Mouse (Mus musculus) kidney, adult 18-20 months (tissue): ENCODE measurements around the gene Stom.

Experiments used
- DNase-seq: peaks from one replicate; pipeline ENCODE4 v3.0.0; 2021

Stom gene

GRCm38 (mm10) chr2:35336388-35337280 lies at the start of gene Stom:
Stom (minus strand) TSS chr2:35336976.
- DNase-seq = peak; percentile 100

- DNase-seq = no peak
Measured at GRCm38 (mm10) chr2:35385441-35385871, 48.7 kb upstream of the Stom start.

- DNase-seq = no peak
Measured at GRCm38 (mm10) chr2:35379306-35379705, 42.5 kb upstream of the Stom start.

DNA sequence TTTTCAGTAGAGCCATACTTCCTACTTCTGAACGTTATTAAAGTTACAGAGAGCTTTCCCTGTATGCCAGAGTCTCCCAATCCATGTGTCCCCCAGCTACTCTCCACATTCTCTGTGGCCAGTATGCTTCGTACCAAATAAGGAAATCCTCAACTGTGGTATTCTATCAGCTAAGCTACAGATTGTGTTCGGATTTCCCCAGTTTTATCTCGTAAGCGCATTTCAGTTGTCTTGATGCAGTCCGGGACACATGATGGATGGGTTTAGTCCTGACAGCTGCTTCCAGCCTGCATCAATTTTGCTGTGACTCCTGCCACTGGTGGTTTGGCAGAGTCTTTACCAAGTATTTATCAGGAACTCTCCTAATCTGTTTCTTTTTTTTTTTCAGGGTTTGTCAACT lies 40.8 kb upstream of the Stom start:
- no peak for DNase-seq

DNA sequence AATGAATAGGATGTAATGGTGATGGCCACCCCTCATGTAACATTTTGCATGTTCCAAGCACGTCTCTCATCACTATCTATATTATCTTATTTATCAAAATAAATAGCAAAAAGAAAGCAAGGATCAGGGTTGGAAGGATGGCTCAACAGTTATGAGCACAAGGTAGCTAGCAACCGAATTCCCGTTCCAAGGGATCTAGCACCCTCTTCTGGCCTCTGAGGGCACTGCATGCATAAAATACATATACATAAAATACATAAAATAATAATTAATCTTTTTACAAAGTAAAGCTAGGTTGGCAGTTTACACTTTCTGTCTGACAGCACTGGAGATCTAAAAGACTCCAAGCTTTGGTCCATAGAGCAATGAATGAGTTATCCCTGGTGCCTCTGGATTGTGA lies 36.2 kb upstream of the Stom start:
- peak; percentile 19 for DNase-seq

GRCm38 (mm10) chr2:35370686-35371085 lies 33.9 kb upstream of the Stom start:
- DNase-seq = no peak

- DNase-seq = no peak
Measured at GRCm38 (mm10) chr2:35367629-35368028, 30.9 kb upstream of the Stom start, which contains the start of gene 4930568D16Rik. 4930568D16Rik (minus strand) TSS chr2:35367729.

DNA sequence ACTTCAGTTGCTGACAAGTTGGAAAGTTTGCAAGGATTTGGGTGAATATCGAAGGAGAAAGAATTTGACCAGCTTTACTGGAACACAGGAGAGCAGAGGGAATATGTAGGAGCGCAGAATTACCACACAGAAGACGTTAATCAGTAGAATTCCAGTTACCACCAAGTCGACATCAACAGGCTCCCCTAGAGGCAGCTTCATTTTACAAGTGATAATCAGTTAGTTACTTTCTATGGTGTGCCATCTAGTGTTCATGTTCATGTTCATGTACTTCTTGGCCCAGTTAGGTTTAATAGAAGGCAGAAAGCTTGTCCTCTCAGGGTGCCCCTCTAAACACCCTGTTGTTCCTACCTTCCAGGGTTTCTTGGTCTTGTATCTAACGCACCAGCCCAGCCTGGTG lies 12.4 kb upstream of the Stom start:
- no peak for DNase-seq

DNA sequence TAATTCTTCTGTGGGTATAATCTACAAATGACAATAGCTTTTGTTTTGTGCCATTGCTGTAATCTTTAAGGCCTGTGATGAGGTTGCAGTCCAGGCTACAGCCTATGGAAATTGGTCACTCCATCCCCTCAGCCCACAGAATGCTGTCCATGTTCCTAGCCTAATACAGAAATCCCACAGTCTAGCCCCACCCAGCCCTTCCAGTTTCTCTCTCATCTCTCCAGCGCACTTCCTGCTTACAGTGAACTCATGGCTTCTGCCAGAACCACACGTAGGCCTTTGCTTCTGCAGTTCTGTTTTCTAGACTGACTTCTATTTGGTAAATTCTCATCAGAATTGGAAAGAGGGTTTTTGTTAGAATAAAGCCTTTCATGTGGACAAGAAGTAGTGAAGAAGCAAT lies 9.2 kb upstream of the Stom start:
- no peak for DNase-seq

- no peak for DNase-seq
Measured at GRCm38 (mm10) chr2:35342605-35343004, 5.8 kb upstream of the Stom start.

GRCm38 (mm10) chr2:35338707-35339106 lies 1.9 kb upstream of the Stom start:
- DNase-seq = no peak

- DNase-seq = no peak
Measured at GRCm38 (mm10) chr2:35338036-35338435, 1.3 kb upstream of the Stom start.

- DNase-seq = no peak
Measured at GRCm38 (mm10) chr2:35337419-35337818, 643 bp upstream of the Stom start.

GRCm38 (mm10) chr2:35335620-35336019 lies 1.2 kb downstream of the Stom start:
- DNase-seq = no peak

DNA sequence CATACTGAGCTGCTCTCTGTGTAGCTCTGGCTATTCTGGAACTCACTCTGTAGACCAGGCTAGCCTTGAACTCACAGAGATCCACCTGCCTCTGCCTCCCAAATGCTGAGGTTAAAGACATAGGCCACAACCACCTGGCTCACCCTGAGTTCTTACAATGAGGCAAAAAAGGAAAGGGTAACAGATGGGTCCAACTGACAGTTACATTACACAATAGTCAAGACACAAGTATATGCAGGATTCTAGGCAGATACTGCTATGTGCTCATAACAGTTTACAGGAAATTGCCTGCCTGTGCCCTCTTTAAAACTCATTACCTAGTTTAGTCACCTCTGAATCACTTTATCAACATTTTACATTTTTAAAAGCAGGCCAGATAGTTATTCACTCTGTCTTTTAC lies 3.1 kb downstream of the Stom start:
- no peak for DNase-seq

DNA sequence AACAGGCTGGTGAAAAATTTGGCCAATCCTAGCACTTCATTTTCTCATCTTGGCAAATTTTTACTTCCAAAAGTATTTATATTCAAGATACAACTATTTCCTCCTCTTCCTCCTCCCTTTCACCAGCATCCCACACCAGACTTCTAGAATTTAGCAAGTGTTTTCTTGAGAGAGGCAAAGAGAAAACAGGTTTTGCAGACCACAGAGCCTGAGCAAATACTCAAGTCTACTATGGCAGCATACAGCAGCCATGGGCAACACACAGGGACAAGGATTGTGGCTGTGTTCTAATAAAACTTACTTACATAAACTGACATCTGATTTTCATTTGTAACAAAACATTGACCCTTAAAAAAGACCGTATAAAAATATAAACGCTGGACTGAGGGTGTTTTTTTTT lies 5.6 kb downstream of the Stom start:
- no peak for DNase-seq

- no peak for DNase-seq
Measured at GRCm38 (mm10) chr2:35329061-35329460, 7.7 kb downstream of the Stom start.

DNA sequence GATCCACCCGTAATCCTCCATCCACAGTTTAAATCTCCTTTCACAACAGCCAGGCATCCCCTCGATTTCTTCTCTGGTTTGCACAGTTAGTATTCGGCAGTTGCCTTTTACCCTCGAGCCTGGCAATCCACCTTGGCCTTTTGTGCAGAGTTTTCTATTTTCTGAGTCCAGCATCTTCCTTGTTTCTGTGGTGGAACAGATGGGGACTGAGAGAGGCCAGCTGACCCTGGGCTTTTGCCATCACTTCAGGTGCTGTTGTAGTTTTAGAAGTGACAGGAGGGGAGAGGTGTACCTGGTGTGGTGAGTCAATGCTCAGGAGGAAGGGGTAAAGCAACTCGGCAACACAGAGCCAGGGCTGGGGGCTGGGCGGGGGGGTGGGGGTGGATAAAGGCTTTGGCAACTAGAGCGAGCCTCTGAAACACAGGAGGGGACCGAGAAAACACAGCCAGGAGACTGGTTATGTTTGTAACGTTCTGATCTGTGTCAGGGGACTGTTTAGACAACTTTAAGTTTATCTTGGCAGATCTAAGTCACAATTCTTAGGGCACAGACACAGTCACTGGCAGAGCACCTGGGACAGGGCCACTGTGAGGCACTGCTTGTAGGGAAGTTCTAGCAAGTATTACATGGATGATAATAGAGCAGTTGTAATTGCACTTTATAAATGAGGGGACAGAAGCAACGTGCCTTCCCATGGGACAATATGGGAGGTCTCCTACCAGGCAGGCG lies 8.5 kb downstream of the Stom start:
- no peak for DNase-seq

GRCm38 (mm10) chr2:35327583-35327982 lies 9.2 kb downstream of the Stom start:
- no peak for DNase-seq

DNA sequence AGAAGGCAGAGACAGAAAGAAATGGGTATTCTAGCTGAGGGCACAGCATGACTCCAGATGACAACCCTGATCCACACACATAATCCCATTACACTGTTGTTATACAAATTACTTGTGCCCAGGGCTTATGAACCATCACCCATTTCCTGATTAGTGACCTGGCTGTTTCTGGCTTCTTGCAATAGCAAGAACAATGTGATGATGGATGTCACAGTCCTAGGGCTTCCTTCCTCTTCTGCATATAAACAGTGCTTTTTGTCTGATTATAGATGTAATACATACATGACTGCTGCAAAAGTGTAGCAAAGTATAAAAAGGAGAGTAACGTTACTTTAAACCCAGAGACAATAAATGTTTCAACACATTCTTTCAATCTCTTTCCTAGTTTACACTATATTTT lies 9.8 kb downstream of the Stom start:
- no peak for DNase-seq

GRCm38 (mm10) chr2:35325930-35326329 lies 10.8 kb downstream of the Stom start:
- DNase-seq = no peak

DNA sequence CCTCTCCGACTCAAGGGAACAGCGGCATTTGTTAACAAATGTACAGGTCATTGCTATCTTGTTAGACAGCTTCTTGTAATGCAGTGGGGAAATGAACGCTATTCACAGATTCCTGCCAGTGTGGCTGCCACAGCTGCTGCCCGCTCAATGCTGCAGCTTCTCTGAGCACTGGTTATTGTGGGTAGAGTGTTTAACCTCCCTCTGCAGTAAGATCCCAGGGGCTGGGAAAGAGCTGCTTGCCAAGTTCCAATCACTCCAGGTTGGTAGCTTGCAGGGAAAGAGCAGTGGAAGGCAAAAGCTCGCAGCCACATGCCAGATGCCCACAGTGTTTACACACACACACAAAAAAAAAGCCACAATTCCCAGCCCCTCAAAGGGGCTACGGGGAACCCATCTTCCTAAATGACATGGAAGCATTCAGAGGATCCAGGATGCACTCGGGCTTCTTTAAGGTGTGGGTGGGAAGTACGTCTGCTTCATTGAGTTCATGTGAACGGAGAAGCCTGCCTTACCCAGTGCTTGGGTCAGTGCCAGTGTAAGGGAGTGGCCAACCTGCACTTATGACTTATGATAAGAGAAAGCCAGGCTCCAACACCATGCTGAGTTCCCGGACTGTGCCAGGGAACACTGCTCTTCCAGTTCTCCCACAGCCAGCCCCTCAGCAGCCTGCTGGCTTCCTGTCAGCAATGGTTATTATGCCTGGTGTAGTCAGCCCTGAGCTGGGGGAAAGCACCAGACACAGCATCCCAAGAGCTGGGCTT lies 14.2 kb downstream of the Stom start:
- no peak for DNase-seq

DNA sequence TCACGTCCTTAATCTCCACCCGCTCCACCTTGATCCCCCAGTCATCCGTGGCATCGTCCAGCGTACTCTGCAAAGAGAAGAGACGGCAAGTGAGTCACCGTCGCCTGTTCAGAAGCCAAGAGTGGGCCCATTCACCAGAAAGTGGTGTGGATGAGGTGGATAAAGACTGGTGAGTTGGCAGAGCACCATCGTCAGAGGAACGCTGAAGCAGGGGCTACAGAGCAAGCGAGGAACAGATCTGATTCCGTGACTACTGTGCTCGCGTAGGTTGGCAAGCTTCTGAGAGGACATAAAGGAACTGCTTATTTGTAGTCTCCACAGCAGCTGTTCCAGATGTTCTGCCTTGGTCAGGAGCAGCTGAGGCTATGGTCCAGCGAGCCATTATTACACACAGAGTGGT lies 16.4 kb downstream of the Stom start:
- no peak for DNase-seq
